Mouse (Mus musculus) kidney, postnatal 25 days (tissue): ENCODE data around the gene Larp6.

Source experiments
- DNase-seq, 2 experiments: peaks; one replicate each; pipeline ENCODE4 v3.0.0; 2021; ENCODE audit warnings: mixed read lengths in 2 of 2

The Larp6 gene

GRCm38 (mm10) chr9:60712771-60713541 lies at the start of gene Larp6:
Gene Larp6, plus strand, starts transcription at chr9:60712989.
- DNase-seq: peak; percentile 21 to 45

GRCm38 (mm10) chr9:60664385-60664784 lies 48.4 kb upstream of the Larp6 start:
- DNase-seq: peak in 1 of 2 experiments; percentile 16

GRCm38 (mm10) chr9:60664866-60665265 lies 47.9 kb upstream of the Larp6 start:
- no peak for DNase-seq

- no peak for DNase-seq
Observed at GRCm38 (mm10) chr9:60665535-60665934, 47.3 kb upstream of the Larp6 start.

GRCm38 (mm10) chr9:60668886-60669285 lies 43.9 kb upstream of the Larp6 start:
- DNase-seq: no peak

- DNase-seq: no peak
Observed at GRCm38 (mm10) chr9:60672568-60672967, 40.2 kb upstream of the Larp6 start.

GRCm38 (mm10) chr9:60674780-60675179 lies 38.0 kb upstream of the Larp6 start:
- DNase-seq: no peak

- no peak for DNase-seq
Observed at GRCm38 (mm10) chr9:60676429-60676828, 36.4 kb upstream of the Larp6 start.

GRCm38 (mm10) chr9:60678913-60679312 lies 33.9 kb upstream of the Larp6 start:
- peak in 1 of 2 experiments; percentile 27 for DNase-seq

GRCm38 (mm10) chr9:60681005-60681404 lies 31.8 kb upstream of the Larp6 start:
- DNase-seq: peak in 1 of 2 experiments; percentile 8

- DNase-seq: no peak
Observed at GRCm38 (mm10) chr9:60682753-60683152, 30.0 kb upstream of the Larp6 start.

GRCm38 (mm10) chr9:60687415-60687814 lies 25.4 kb upstream of the Larp6 start:
- peak in 1 of 2 experiments; percentile 13 for DNase-seq

- DNase-seq: peak; percentile 93 to 97
Observed at GRCm38 (mm10) chr9:60687891-60688324, 24.9 kb upstream of the Larp6 start, which contains the start of gene Lrrc49. Gene Lrrc49, minus strand, starts transcription at chr9:60688158.

GRCm38 (mm10) chr9:60692624-60693023 lies 20.2 kb upstream of the Larp6 start:
- DNase-seq: no peak

- DNase-seq: peak in 1 of 2 experiments; percentile 41
Observed at GRCm38 (mm10) chr9:60693986-60694385, 18.8 kb upstream of the Larp6 start.

GRCm38 (mm10) chr9:60696271-60696985 lies 16.4 kb upstream of the Larp6 start:
- DNase-seq: peak; percentile 29 to 66

- DNase-seq: no peak
Observed at GRCm38 (mm10) chr9:60699581-60700231, 13.1 kb upstream of the Larp6 start.

GRCm38 (mm10) chr9:60707594-60707993 lies 5.2 kb upstream of the Larp6 start:
- no peak for DNase-seq

- no peak for DNase-seq
Observed at GRCm38 (mm10) chr9:60708606-60709005, 4.2 kb upstream of the Larp6 start.

- no peak for DNase-seq
Observed at GRCm38 (mm10) chr9:60709721-60710120, 3.1 kb upstream of the Larp6 start.

- DNase-seq: no peak
Observed at GRCm38 (mm10) chr9:60712011-60712410, 778 bp upstream of the Larp6 start.

- DNase-seq: no peak
Observed at GRCm38 (mm10) chr9:60713616-60714015, 827 bp downstream of the Larp6 start.

GRCm38 (mm10) chr9:60714191-60714590 lies 1.4 kb downstream of the Larp6 start:
- DNase-seq: peak; percentile 34 to 54
